Mouse (Mus musculus) stomach, postnatal 0 days (tissue): Measurements from ENCODE around the gene Cdk7.

Experiments
- CTCF ChIP-seq: IDR thresholded peaks from 2 replicates; pipeline ENCODE4 v1.5.1; 2016; ENCODE audit warnings: antibody characterized with exemption, low read depth, mild to moderate bottlenecking, moderate library complexity
- EP300 ChIP-seq: optimal IDR thresholded peaks from 2 replicates; pipeline ENCODE3; 2016; ENCODE audit warnings: antibody characterized with exemption

DNA sequence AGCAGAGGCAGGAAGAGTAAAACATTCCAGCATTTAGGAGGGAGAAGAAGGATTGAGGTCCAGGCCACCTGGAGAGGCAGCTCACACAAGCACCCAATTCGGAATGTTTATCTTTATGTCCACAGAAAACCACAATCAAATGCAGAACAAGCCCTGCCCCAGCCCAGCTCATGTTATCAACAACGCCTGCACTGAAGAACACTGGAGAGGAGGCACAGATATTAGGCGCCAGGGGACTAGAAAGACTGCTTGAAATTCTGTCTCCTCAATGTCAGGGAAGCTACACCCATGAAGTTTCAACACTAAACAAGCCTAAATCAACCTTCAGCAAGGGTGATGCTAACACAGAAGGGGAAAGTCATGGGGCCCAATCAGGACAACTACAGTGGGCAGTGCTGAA lies 46.8 kb upstream of the Cdk7 start:
- TF ChIP-seq CTCF (no peak), EP300 (no peak)
